Mouse (Mus musculus) erythroblast, embryonic 14.5 days (primary cell): ENCODE data around the gene Ormdl1.
"Not testable (repeated sequence)": the region's sequence is repeated elsewhere in the genome, so short reads cannot be mapped to it uniquely, and the experiment has no call there.

ENCODE experiments used
- GATA1 ChIP-seq: IDR thresholded peaks from 2 replicates; pipeline ENCODE4 v1.6.1; 2012; ENCODE audit warnings: low read length, inconsistent platforms, mixed read lengths
- TAL1 ChIP-seq: IDR thresholded peaks from 3 replicates; pipeline ENCODE4 v1.6.1; 2012; ENCODE audit warnings: low read length, inconsistent platforms, mixed read lengths

- TF ChIP-seq TAL1, GATA1: not testable (repeated sequence)
Measured at GRCm38 (mm10) chr1:53264958-53265612, 31.8 kb upstream of the Ormdl1 start.
